Mouse (Mus musculus) kidney, postnatal 0 days (tissue): ENCODE measurements at regions not wholly inside any gene's neighbourhood (a gene's known extent, or its start where the extent isn't known, plus 50 kb on each side); places are given as distances from the start of the nearest gene placed in this dataset.

Experiments used
- ATAC-seq: fragments of 200-750 bp; cut with Nextera tagmentation; replicated peaks from 2 replicates; pipeline ENCODE4 v1.8.0; 2017; ENCODE audit warnings: low read depth, moderate number of reproducible peaks, moderate TSS enrichment, moderate library complexity; ENCODE audit not compliant: low FRiP score
- DNase-seq: peaks from one replicate; pipeline ENCODE4 v3.0.0-alpha.2; 2016; ENCODE audit warnings: low spot score
- H3K27ac ChIP-seq: fragments of 300-500 bp; sonication (generic); 2 replicates; pipeline ENCODE4 v1.5.1; 2014; ENCODE audit warnings: mild to moderate bottlenecking
- H3K27me3 ChIP-seq: fragments of 300-500 bp; sonication (generic); 2 replicates; pipeline ENCODE4 v1.6.1; 2014; ENCODE audit warnings: low read length, mixed read lengths; ENCODE audit not compliant: insufficient read depth
- H3K36me3 ChIP-seq: fragments of 300-500 bp; sonication (generic); 2 replicates; pipeline ENCODE4 v1.6.1; 2014; ENCODE audit warnings: low read length, mixed read lengths; ENCODE audit not compliant: insufficient read depth
- H3K4me1 ChIP-seq: fragments of 300-500 bp; sonication (generic); replicated peaks from 2 replicates; pipeline ENCODE4 v1.6.1; 2014; ENCODE audit warnings: antibody characterized with exemption, low read length, mixed read lengths; ENCODE audit not compliant: insufficient read depth
- H3K4me2 ChIP-seq: fragments of 300-500 bp; sonication (generic); 2 replicates; pipeline ENCODE4 v1.6.1; 2014; ENCODE audit warnings: mild to moderate bottlenecking, low read length, moderate library complexity, mixed read lengths
- H3K4me3 ChIP-seq: fragments of 300-500 bp; sonication (generic); replicated peaks from 2 replicates; pipeline ENCODE4 v1.5.1; 2014; ENCODE audit warnings: low read depth, low read length
- H3K9ac ChIP-seq: fragments of 300-500 bp; sonication (generic); 2 replicates; pipeline ENCODE4 v1.6.1; 2014; ENCODE audit warnings: low read depth, low read length
- H3K9me3 ChIP-seq: fragments of 300-500 bp; sonication (generic); replicated peaks from 2 replicates; pipeline ENCODE4 v1.6.1; 2016; ENCODE audit warnings: low read length, inconsistent platforms, mixed read lengths
- CTCF ChIP-seq: IDR thresholded peaks from 2 replicates; pipeline ENCODE4 v1.5.1; 2016; ENCODE audit warnings: antibody characterized with exemption, low read depth, mild to moderate bottlenecking, moderate library complexity
- WGBS: fragments of 180-500 bp; shearing (Covaris S2); extraction: QIAGEN DNeasy Blood & Tissue Kit; methylation state at CpG from one replicate; pipeline ENCODE4 v1.1.7; 2014; 5-methylcytosine and 5-hydroxymethylcytosine counted together

DNA sequence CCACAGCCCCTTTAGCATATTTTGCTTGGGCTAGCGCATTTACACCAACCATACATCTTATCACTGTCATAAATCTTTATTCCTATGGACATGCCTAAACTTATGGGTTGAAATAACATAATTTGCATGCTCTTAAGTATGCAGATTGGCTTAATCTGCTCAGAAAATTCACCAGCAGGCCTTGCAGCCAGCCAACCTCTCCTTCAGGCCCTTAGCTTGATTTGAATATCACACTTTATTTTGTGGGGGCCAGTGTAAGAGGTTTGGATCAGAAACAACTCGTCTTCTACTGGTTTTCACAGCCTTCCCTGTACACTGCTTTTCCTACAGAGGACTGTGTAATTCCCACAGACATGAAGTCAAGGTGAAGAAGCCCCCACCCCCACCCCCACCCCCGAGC, 153.0 kb downstream of the 4930564D02Rik start:
- Histone ChIP-seq H3K4me3 (no peak overlapping the region), H3K36me3 (no peaks in the 10 kb centered on the region), H3K9ac (no peak overlapping the region), H3K4me1 (no peaks in the 10 kb centered on the region), H3K27me3 (no peaks in the 10 kb centered on the region), H3K4me2 (no peak overlapping the region), H3K9me3 (no peaks in the 10 kb centered on the region), H3K27ac (no peak overlapping the region)
- TF ChIP-seq CTCF = no peak
- no peak for ATAC-seq
- DNase-seq = no peak
- 59% methylated on average over 3 of the region's 3 CpGs for WGBS

DNA sequence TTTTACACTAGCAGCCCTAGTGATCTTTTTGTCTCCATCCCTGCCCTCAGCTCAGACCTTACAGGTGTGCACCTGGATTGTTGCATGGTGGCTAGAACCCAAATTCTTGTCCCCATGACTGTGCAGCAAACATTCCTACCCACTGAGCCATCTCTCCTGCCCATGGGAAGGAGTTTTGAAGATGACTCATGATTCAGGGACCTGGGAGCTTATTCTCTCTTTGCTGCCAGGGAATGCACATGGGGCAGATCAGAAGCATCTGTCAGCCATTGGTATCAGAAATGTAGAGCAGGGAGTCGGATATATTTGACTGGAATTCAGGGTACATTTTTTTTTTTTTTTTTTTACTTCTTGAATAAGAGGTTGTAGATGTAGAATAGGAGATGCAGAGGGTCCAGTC, 154.0 kb downstream of the 4930564D02Rik start:
- TF ChIP-seq CTCF = no peak
- Histone ChIP-seq H3K4me1 (no peaks in the 10 kb centered on the region), H3K4me2 (no peak overlapping the region), H3K4me3 (no peak overlapping the region), H3K9me3 (no peaks in the 10 kb centered on the region), H3K36me3 (no peaks in the 10 kb centered on the region), H3K27me3 (no peaks in the 10 kb centered on the region), H3K9ac (no peak overlapping the region), H3K27ac (no peak overlapping the region)
- ATAC-seq (no peak), DNase-seq (no peak)
- WGBS = 67% methylated on average over 1 of the region's 1 CpGs

DNA sequence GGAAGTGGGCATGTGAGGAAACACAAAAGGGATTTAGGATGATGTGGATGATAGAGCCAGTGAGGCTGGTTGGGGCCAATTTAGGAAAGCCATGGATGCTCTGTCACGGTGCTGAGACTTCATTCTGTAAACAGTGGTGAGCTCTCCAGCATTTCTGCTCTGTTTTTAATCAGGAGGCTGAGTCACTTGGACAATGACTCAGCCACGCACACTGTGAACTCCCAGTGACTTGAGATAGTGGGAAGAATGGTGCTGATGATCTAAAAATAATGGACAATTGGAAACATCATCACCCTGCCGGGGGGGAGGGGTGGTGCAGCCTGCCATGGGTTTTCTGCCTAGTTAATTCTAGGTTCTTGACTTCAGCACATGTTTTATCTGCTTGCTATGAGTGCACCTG, 156.3 kb downstream of the 4930564D02Rik start:
- H3K27me3 ChIP-seq = no peaks in the 10 kb centered on the region
- ATAC-seq (no peak), DNase-seq (no peak)
- H3K4me3 ChIP-seq = no peak overlapping the region
- H3K27ac ChIP-seq = no peak overlapping the region
- H3K9me3 ChIP-seq = no peaks in the 10 kb centered on the region
- no peak overlapping the region for H3K4me2 ChIP-seq
- H3K36me3 ChIP-seq = no peaks in the 10 kb centered on the region
- H3K9ac ChIP-seq = no peak overlapping the region
- WGBS = 67% methylated on average over 3 of the region's 3 CpGs
- no peaks in the 10 kb centered on the region for H3K4me1 ChIP-seq
- no peak for TF ChIP-seq CTCF

DNA sequence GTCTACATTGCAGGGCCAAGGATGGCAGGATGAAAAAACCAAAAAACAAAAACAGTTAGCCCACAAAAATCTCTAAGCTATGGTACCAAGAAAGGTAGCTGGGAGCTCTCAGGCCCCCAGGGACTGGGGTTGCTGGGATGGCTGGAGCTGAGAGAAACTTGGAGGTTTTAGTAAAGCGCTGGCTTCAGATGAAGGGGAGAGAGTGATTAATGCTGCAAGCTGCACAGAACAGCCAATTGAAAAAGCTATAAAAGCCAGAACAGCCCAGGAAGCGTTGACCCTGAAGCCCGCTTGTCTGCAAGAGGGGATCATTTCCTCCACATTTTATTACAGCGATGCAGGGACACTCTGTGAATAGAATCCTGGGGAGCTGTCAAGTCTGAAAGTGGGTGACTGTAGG, 157.0 kb downstream of the 4930564D02Rik start:
- Histone ChIP-seq H3K27ac (no peak overlapping the region), H3K4me3 (no peak overlapping the region), H3K9me3 (no peaks in the 10 kb centered on the region), H3K36me3 (no peaks in the 10 kb centered on the region), H3K4me2 (no peak overlapping the region), H3K27me3 (no peaks in the 10 kb centered on the region), H3K4me1 (no peaks in the 10 kb centered on the region), H3K9ac (no peak overlapping the region)
- no peak for TF ChIP-seq CTCF
- ATAC-seq (no peak), DNase-seq (peak; percentile 53)
- WGBS = 7% methylated on average over 4 of the region's 4 CpGs

GRCm38 (mm10) chr3:105227551-105227950, 160.9 kb downstream of the 4930564D02Rik start:
- ATAC-seq = no peak
- Histone ChIP-seq H3K27me3 (no peaks in the 10 kb centered on the region), H3K27ac (no peak overlapping the region), H3K4me3 (no peak overlapping the region), H3K9ac (no peak overlapping the region), H3K36me3 (no peaks in the 10 kb centered on the region), H3K9me3 (no peaks in the 10 kb centered on the region), H3K4me1 (no peaks in the 10 kb centered on the region), H3K4me2 (no peak overlapping the region)
- no peak for TF ChIP-seq CTCF
- DNase-seq = no peak
- WGBS = 43% methylated on average over 1 of the region's 1 CpGs

GRCm38 (mm10) chr3:105228401-105228800, 161.8 kb downstream of the 4930564D02Rik start:
- Histone ChIP-seq H3K9me3 (no peaks in the 10 kb centered on the region), H3K9ac (no peak overlapping the region), H3K27ac (no peak overlapping the region), H3K36me3 (no peaks in the 10 kb centered on the region), H3K4me3 (no peak overlapping the region), H3K4me2 (no peak overlapping the region), H3K4me1 (no peaks in the 10 kb centered on the region), H3K27me3 (no peaks in the 10 kb centered on the region)
- no peak for TF ChIP-seq CTCF
- ATAC-seq (no peak), DNase-seq (no peak)
- WGBS = 81% methylated on average over 3 of the region's 3 CpGs

DNA sequence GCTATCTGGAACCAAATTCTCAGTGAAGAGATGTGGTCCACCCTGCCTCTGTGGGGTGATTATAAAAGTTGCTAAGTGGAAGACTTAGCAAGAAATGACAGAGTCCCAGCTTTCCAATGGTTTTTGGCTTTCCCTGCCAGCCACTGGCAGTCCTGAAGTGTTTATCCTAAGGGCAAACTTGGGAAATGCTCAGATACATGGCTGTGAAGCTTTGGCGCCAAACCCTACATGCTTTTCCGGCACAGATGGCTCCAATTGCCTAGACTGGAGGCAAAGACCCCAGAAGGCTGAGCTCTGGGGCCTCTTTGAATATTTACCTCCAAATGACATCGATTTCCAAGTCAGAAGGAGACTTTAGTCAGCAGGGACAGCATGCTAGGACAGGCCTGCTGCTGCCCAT, 174.4 kb downstream of the 4930564D02Rik start:
- Histone ChIP-seq H3K27me3 (no peaks in the 10 kb centered on the region), H3K36me3 (no peaks in the 10 kb centered on the region), H3K27ac (no peak overlapping the region), H3K9ac (no peak overlapping the region), H3K4me2 (no peak overlapping the region), H3K9me3 (no peaks in the 10 kb centered on the region), H3K4me1 (no peaks in the 10 kb centered on the region), H3K4me3 (no peak overlapping the region)
- DNase-seq (no peak), ATAC-seq (no peak)
- TF ChIP-seq CTCF = no peak
- 83% methylated on average over 3 of the region's 3 CpGs for WGBS
